Mouse (Mus musculus): ENCODE results near the gene Pld4.

Gene Pld4

GRCm38 (mm10) chr12:112738281-112739022, 22.0 kb upstream of the Pld4 start:
- no peak for DNase-seq (ENCODE audit: low spot score)

GRCm38 (mm10) chr12:112739023-112739568, 21.4 kb upstream of the Pld4 start:
- DNase-seq (ENCODE audit: low spot score) = no peak

GRCm38 (mm10) chr12:112742768-112743167, 17.7 kb upstream of the Pld4 start:
- no peak for DNase-seq (ENCODE audit: low spot score)

- peak; percentile 85 for DNase-seq (ENCODE audit: low spot score)
Observed at GRCm38 (mm10) chr12:112743168-112743975, 17.1 kb upstream of the Pld4 start.

GRCm38 (mm10) chr12:112744211-112744610, 16.2 kb upstream of the Pld4 start:
- DNase-seq (ENCODE audit: low spot score) = no peak

GRCm38 (mm10) chr12:112744891-112745580, 15.4 kb upstream of the Pld4 start:
- DNase-seq (ENCODE audit: low spot score) = peak; percentile 34

GRCm38 (mm10) chr12:112745716-112746115, 14.7 kb upstream of the Pld4 start:
- DNase-seq (ENCODE audit: low spot score) = no peak

GRCm38 (mm10) chr12:112746461-112746807, 14.0 kb upstream of the Pld4 start:
- DNase-seq (ENCODE audit: low spot score) = no peak

- peak; percentile 89 for DNase-seq (ENCODE audit: low spot score)
Observed at GRCm38 (mm10) chr12:112746808-112747605, 13.4 kb upstream of the Pld4 start.

GRCm38 (mm10) chr12:112747606-112747970, 12.9 kb upstream of the Pld4 start:
- DNase-seq (ENCODE audit: low spot score) = peak; percentile 28

GRCm38 (mm10) chr12:112750976-112751375, 9.5 kb upstream of the Pld4 start:
- DNase-seq (ENCODE audit: low spot score) = no peak

- DNase-seq (ENCODE audit: low spot score) = no peak
Observed at GRCm38 (mm10) chr12:112752399-112752798, 8.1 kb upstream of the Pld4 start.

- no peak for DNase-seq (ENCODE audit: low spot score)
Observed at GRCm38 (mm10) chr12:112755900-112756299, 4.6 kb upstream of the Pld4 start.

- no peak for DNase-seq (ENCODE audit: low spot score)
Observed at GRCm38 (mm10) chr12:112757896-112758295, 2.6 kb upstream of the Pld4 start.

- no peak for DNase-seq (ENCODE audit: low spot score)
Observed at GRCm38 (mm10) chr12:112759471-112759870, 984 bp upstream of the Pld4 start.

GRCm38 (mm10) chr12:112761411-112761810, 956 bp downstream of the Pld4 start:
- DNase-seq (ENCODE audit: low spot score) = no peak

GRCm38 (mm10) chr12:112762018-112762417, 1.6 kb downstream of the Pld4 start:
- no peak for DNase-seq (ENCODE audit: low spot score)

- DNase-seq (ENCODE audit: low spot score) = no peak
Observed at GRCm38 (mm10) chr12:112763176-112763575, 2.7 kb downstream of the Pld4 start.

- no peak for DNase-seq (ENCODE audit: low spot score)
Observed at GRCm38 (mm10) chr12:112764141-112764540, 3.7 kb downstream of the Pld4 start.

GRCm38 (mm10) chr12:112764991-112765390, 4.5 kb downstream of the Pld4 start:
- DNase-seq (ENCODE audit: low spot score) = no peak

GRCm38 (mm10) chr12:112766586-112766985, 6.1 kb downstream of the Pld4 start:
- no peak for DNase-seq (ENCODE audit: low spot score)
